Comparison of ENCODE assay signal across 21 mouse cellular contexts in the genomic region with DNA sequence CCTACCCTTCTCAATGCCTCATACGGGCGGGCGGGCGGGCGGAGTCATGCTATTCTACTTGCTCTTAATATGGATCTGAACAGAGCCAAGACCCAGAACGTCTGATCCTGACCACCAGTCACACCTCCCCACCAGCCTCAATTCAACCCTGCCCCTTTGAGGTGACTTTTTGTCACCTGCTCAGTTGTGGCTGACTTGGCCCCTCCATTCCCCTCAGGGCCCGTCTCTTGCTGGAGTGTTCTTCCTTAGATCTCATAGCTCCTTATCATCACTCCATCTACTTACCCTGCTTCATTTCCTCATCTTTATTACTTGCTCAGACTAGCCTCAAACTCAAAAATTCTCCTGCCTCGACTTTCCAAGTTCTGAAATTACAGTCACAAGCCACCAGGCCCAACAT. TPM values are rescaled to one million over a fixed set of nuclear protein-coding genes. Genes with fewer than 3 reads are reported as not detected.
A peak's percentile ranks its signal among the peaks of the same experiment; 100 is the strongest.
DNase-seq lines count a peak whose midpoint lies in the region; ATAC-seq and TF ChIP-seq lines count a peak whose summit lies in the region.
"Had no signal": no experiment of that assay in that cellular context is flagged by ENCODE, and none has a peak within 500 bp of the region (broad histone marks: within the 10 kb centered on the region; RNA-seq: fewer than 3 reads in every experiment).

No protein-coding gene starts in this region.

- no peaks in the 10 kb centered on the region for H3K27me3 ChIP-seq in kidney, postnatal 0 days (ENCODE audit: insufficient read depth, low read length)
- H3K27me3 ChIP-seq in liver, embryonic 15.5 days: no peaks in the 10 kb centered on the region
- H3K27me3 ChIP-seq: heart, embryonic 12.5 days; hindbrain, embryonic 12.5 days; midbrain, embryonic 12.5 days had no signal

- no peak overlapping the region for H3K9ac ChIP-seq in kidney, postnatal 0 days (ENCODE audit: low read depth, low read length)
- no peak overlapping the region for H3K9ac ChIP-seq in liver, embryonic 15.5 days
- H3K9ac ChIP-seq: forebrain, postnatal 0 days; heart, embryonic 12.5 days; hindbrain, embryonic 12.5 days; limb, embryonic 12.5 days; midbrain, embryonic 12.5 days had no signal

- H3K27ac ChIP-seq in kidney, postnatal 0 days: peak overlapping the region; percentile 87
- H3K27ac ChIP-seq in liver, embryonic 15.5 days (replicated peaks): peak overlapping the region; percentile 83; the same call in 1 of the 2 replicates
- H3K27ac ChIP-seq: forebrain, embryonic 10.5 days; hindbrain, embryonic 12.5 days; limb, embryonic 12.5 days; midbrain, embryonic 12.5 days had no signal

- 80% methylated on average over 8 of the region's 8 CpGs for WGBS in kidney, postnatal 0 days
- WGBS in liver, embryonic 15.5 days (ENCODE audit: insufficient replicate concordance): 45% methylated on average over 8 of the region's 8 CpGs

- no peak for ATAC-seq in kidney, postnatal 0 days (replicated peaks; ENCODE audit: low FRiP score, low read depth)
- no peak for ATAC-seq in liver, embryonic 15.5 days (ENCODE audit: insufficient read depth)
- ATAC-seq: forebrain, postnatal 0 days had no signal

- no peaks in the 10 kb centered on the region for H3K9me3 ChIP-seq in kidney, postnatal 0 days (replicated peaks; ENCODE audit: low read length)
- H3K9me3 ChIP-seq in liver, embryonic 15.5 days (replicated peaks): no peaks in the 10 kb centered on the region
- H3K9me3 ChIP-seq: forebrain, embryonic 10.5 days; heart, embryonic 12.5 days; hindbrain, embryonic 12.5 days; limb, embryonic 12.5 days; midbrain, embryonic 12.5 days had no signal

- H3K36me3 ChIP-seq in kidney, postnatal 0 days (ENCODE audit: insufficient read depth, low read length): no peaks in the 10 kb centered on the region
- no peaks in the 10 kb centered on the region for H3K36me3 ChIP-seq in liver, embryonic 15.5 days (replicated peaks)
- H3K36me3 ChIP-seq: forebrain, embryonic 10.5 days; heart, embryonic 12.5 days; hindbrain, embryonic 12.5 days; limb, embryonic 12.5 days; midbrain, embryonic 12.5 days had no signal

- DNase-seq in kidney, postnatal 0 days (ENCODE audit: low spot score): no peak
- DNase-seq in kidney, postnatal 4 days: no peak
- DNase-seq in induced T-regulatory cell, adult 2 months (ENCODE audit: low read depth): peak; percentile 50
- no peak for DNase-seq in cerebellum, postnatal 14 days
- no peak for DNase-seq in thymus, postnatal 14 days
- no peak for DNase-seq in thymus, postnatal 0 days (ENCODE audit: low spot score)
- DNase-seq: adrenal gland, postnatal 25 days; B cell, adult 2 months; cerebellum, adult 9-11 months; forebrain, postnatal 0 days; gastrocnemius, postnatal 25 days; heart, adult 18-20 months; heart, postnatal 10 days; lung, adult 18-20 months; lung, postnatal 10 days had no signal

- H3K4me1 ChIP-seq in kidney, postnatal 0 days (replicated peaks; ENCODE audit: insufficient read depth, low read length): peaks cover 20% of the 10 kb centered on the region; the same call in 1 of the 2 replicates
- H3K4me1 ChIP-seq in liver, embryonic 15.5 days (replicated peaks): peaks cover 81% of the 10 kb centered on the region

- no peak for TF ChIP-seq CTCF in kidney, postnatal 0 days (IDR thresholded peaks at IDR 0.05; ENCODE audit: low read depth)

- no peak overlapping the region for H3K4me3 ChIP-seq in kidney, postnatal 0 days (replicated peaks; ENCODE audit: low read depth, low read length)
- H3K4me3 ChIP-seq in liver, embryonic 15.5 days (replicated peaks): no peak overlapping the region
- H3K4me3 ChIP-seq: forebrain, embryonic 10.5 days; heart, embryonic 12.5 days; hindbrain, embryonic 12.5 days; limb, embryonic 12.5 days; midbrain, embryonic 12.5 days had no signal

- no peak overlapping the region for H3K4me2 ChIP-seq in kidney, postnatal 0 days (ENCODE audit: low read length)
- no peak overlapping the region for H3K4me2 ChIP-seq in liver, embryonic 15.5 days
- H3K4me2 ChIP-seq: heart, embryonic 12.5 days; hindbrain, embryonic 12.5 days; limb, embryonic 12.5 days; midbrain, embryonic 12.5 days had no signal

RNA-seq across cellular contexts. Expression of a gene that starts 15.9 kb away (rescaled TPM):
- polyA plus RNA-seq in kidney, postnatal 0 days (2015; fragmentation: Nextera tagmentation; extraction: Ambion mirVana): 6.8 and 7.2 TPM in 2 replicates
- polyA plus RNA-seq in liver, embryonic 15.5 days (2015; fragmentation: Nextera tagmentation; extraction: Ambion mirVana): 2.0 and 2.7 TPM in 2 replicates
- polyA plus RNA-seq in thymus, postnatal 0 days (2015; fragmentation: Nextera tagmentation; extraction: Ambion mirVana): 1.6 and 1.7 TPM in 2 replicates
